Mouse (Mus musculus) stomach, embryonic 16.5 days (tissue): Measurements from ENCODE around the gene Krt75. TPM values are rescaled to one million over a fixed set of nuclear protein-coding genes. Genes with fewer than 3 reads are reported as not detected.

Source experiments
- ATAC-seq: fragments of 200-750 bp; cut with Nextera tagmentation; 2 replicates; pipeline ENCODE4 v1.8.0; 2017; ENCODE audit warnings: moderate number of reproducible peaks, moderate TSS enrichment; ENCODE audit not compliant: insufficient read depth, low FRiP score
- H3K27ac ChIP-seq: fragments of 300-500 bp; sonication (generic); 2 replicates; pipeline ENCODE4 v1.5.1; 2014; ENCODE audit warnings: low read length
- H3K27me3 ChIP-seq: fragments of 300-500 bp; sonication (generic); 2 replicates; pipeline ENCODE4 v1.6.1; 2014; ENCODE audit warnings: low read length, control low read depth, mixed read lengths; ENCODE audit not compliant: control insufficient read depth, insufficient read depth
- H3K36me3 ChIP-seq: fragments of 300-500 bp; sonication (generic); 2 replicates; pipeline ENCODE4 v1.6.1; 2014; ENCODE audit warnings: low read length; ENCODE audit not compliant: control insufficient read depth, insufficient read depth
- H3K4me1 ChIP-seq: fragments of 300-500 bp; sonication (generic); 2 replicates; pipeline ENCODE4 v1.6.1; 2014; ENCODE audit warnings: low read length, control low read depth, mixed read lengths; ENCODE audit not compliant: control insufficient read depth, insufficient read depth
- H3K4me2 ChIP-seq: fragments of 300-500 bp; sonication (generic); 2 replicates; pipeline ENCODE4 v1.6.1; 2014; ENCODE audit warnings: low read depth, low read length, mixed read lengths
- H3K4me3 ChIP-seq: fragments of 300-500 bp; sonication (generic); replicated peaks from 2 replicates; pipeline ENCODE4 v1.5.1; 2014; ENCODE audit warnings: mild to moderate bottlenecking, low read length
- H3K9ac ChIP-seq: fragments of 300-500 bp; sonication (generic); 2 replicates; pipeline ENCODE4 v1.6.1; 2014; ENCODE audit warnings: low read length
- H3K9me3 ChIP-seq: fragments of 300-500 bp; sonication (generic); replicated peaks from 2 replicates; pipeline ENCODE4 v1.6.1; 2016; ENCODE audit warnings: low read length, control low read depth; ENCODE audit not compliant: control insufficient read depth
- WGBS: fragments of 180-500 bp; shearing (Covaris S2); extraction: QIAGEN DNeasy Blood & Tissue Kit; methylation state at CpG from one replicate; pipeline ENCODE4 v1.1.7; 2014; 5-methylcytosine and 5-hydroxymethylcytosine counted together
- polyA plus RNA-seq: library from polyadenylated mRNA; unstranded; fragments of >200 nt; fragmentation: Nextera tagmentation; extraction: Ambion mirVana; gene quantifications from 2 replicates; pipeline ENCODE4 v1.2.1, GENCODE M21; 2015

Krt75 gene
- 0.26 and 0.40 TPM in 2 replicates for polyA plus RNA-seq

DNA sequence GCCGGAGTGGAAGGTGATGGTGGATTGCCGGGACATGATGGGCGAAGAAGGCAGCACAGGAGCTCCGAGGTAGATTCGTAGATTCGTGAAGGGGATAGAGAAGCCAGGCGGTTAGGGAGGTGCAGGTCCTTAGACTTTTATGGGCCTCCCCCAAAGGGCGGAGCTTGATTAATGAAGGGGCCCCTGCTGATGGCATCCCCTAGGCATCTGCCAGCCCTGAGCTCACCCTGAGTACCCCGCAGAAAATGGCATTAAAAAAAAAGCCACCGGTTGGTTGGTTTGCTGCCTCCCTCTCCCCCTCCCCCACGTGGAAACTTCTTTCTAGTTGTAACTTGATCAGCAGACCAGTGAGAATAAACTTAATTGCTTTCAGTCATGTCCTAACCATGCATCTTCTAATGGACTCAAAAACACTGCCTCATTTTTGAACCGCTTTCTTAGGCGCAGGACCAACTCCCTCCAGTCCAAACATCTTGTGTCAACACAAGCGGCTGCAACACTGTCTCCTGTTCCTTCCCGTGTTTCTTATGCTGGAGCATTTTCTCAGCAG lies at the start of gene Krt75:
Gene Krt75, minus strand, starts transcription at position 109 of the 550 bp plus-strand sequence.
- Histone ChIP-seq H3K4me2 (no peak within 1 kb of the TSS), H3K4me1 (no peaks in the 10 kb centered on the region), H3K27ac (no peak within 1 kb of the TSS), H3K9me3 (no peaks in the 10 kb centered on the region), H3K36me3 (no peaks in the 10 kb centered on the region), H3K27me3 (no peaks in the 10 kb centered on the region), H3K9ac (no peak within 1 kb of the TSS), H3K4me3 (no peak within 1 kb of the TSS)
- no peak for ATAC-seq
- 57% methylated on average over 15 of the region's 15 CpGs for WGBS

DNA sequence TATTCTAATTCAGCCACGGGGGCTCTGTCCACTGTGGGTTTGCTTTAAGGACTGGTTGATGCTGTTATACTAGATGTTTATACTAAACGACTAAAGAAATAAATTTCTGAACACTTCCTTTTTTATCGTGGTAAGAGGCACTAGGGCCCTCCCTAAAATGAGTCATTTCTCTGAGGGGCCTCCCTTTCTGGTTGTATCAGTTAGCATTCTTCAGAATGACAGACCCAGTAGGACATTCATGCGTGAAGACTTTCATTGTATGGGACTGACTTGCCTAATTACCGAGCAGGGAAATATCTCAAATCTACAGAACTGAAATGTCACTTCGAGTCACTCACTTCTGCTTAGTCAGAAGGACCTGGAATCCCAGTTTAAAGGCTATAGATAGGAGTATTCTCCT lies 25.4 kb upstream of the Krt75 start:
- Histone ChIP-seq H3K4me2 (no peak overlapping the region), H3K9ac (no peak overlapping the region), H3K4me3 (no peak overlapping the region), H3K27ac (no peak overlapping the region), H3K4me1 (no peaks in the 10 kb centered on the region), H3K9me3 (no peaks in the 10 kb centered on the region), H3K36me3 (no peaks in the 10 kb centered on the region), H3K27me3 (no peaks in the 10 kb centered on the region)
- WGBS = 38% methylated on average over 6 of the region's 6 CpGs
- ATAC-seq = no peak

DNA sequence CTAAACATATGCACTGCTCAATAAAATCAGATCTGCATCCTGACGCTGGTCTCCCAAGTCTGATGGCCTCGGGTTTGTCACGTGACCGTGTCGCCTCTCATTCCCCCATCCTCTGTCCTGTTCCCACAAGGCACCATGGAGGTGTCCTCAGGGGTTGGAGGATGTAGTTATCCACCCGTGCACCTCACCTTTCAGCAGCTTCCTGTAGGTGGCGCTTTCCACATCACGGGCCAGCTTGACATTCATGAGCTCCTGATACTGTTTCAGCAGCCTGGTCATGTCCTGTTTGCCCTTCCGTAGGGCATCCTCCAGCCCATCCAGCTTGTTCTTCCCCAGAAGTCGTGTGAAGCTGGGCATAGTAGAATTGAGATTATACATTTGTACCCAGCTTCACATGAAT lies 14.5 kb upstream of the Krt75 start:
- 77% methylated on average over 10 of the region's 10 CpGs for WGBS
- no peak for ATAC-seq
- 0 out of 2 replicates have a peak, but pooled peaks cover 3% of the 10 kb centered on the region for H3K4me1 ChIP-seq
- H3K36me3 ChIP-seq = no peaks in the 10 kb centered on the region
- no peak overlapping the region for H3K9ac ChIP-seq
- H3K9me3 ChIP-seq = no peaks in the 10 kb centered on the region
- no peaks in the 10 kb centered on the region for H3K27me3 ChIP-seq
- H3K4me2 ChIP-seq = no peak overlapping the region
- H3K4me3 ChIP-seq = no peak overlapping the region
- no peak overlapping the region for H3K27ac ChIP-seq

DNA sequence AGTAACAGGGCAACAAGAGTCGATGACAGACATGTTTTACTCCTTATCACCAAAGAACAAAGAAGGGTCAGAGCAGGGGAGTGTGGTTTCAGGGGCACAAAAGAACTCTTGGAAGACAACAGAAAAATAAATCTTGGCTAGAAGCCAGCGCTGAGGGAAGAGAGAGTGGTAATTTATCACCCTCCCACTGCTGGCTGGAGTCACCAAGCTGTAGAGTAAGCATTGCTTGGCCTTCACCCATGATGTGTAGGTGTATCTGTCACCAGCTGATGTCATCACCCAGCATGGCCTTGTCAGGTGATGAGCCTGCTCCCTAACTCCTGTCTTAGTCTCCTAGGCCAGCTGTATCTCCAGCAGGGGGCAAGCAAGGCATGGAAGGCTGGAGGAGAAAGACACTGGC lies 10.8 kb upstream of the Krt75 start:
- H3K36me3 ChIP-seq = no peaks in the 10 kb centered on the region
- no peak overlapping the region for H3K4me3 ChIP-seq
- ATAC-seq = no peak
- no peaks in the 10 kb centered on the region for H3K27me3 ChIP-seq
- 0 out of 2 replicates have a peak, but pooled peaks cover 3% of the 10 kb centered on the region for H3K4me1 ChIP-seq
- 17% methylated on average over 2 of the region's 2 CpGs for WGBS
- H3K9me3 ChIP-seq = no peaks in the 10 kb centered on the region
- H3K4me2 ChIP-seq = no peak overlapping the region
- H3K9ac ChIP-seq = no peak overlapping the region
- no peak overlapping the region for H3K27ac ChIP-seq

DNA sequence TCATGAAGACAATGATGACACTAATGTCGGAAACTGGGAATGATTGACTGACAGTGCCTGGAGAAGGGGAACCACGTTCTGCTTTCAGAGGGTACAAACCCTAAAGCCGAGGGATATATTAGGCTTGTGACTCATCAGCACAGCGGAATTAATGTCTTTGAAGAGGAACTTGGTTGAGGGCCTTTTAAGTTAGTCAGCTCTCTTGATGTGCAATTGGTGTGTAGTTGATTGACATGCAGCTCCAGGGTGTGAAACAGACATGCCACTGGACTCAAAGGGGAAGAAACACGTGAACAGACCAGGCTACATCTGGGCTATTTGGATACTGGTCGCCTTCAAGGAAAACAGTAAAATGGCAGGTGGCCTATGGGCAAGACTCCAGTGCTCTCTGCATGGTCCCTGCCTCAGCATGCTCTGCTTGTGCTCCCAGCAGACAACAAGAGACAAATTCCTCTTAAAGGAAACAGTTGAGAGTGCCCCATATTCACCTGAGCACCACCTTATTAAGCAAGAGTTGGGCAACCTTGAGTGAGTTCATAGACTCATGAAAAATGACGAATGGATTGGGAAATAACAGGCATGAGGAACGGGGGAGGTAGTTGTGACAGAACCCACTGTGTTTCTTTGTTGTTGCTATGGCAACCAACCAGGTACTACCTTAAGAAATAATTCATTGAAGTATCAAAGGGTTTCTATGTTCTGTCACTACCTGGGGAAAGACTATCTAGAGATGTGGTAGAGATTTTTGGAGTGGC lies 9.7 kb upstream of the Krt75 start:
- H3K27me3 ChIP-seq = no peaks in the 10 kb centered on the region
- 0 out of 2 replicates have a peak, but pooled peaks cover 3% of the 10 kb centered on the region for H3K4me1 ChIP-seq
- no peaks in the 10 kb centered on the region for H3K9me3 ChIP-seq
- ATAC-seq = no peak
- H3K9ac ChIP-seq = no peak overlapping the region
- H3K27ac ChIP-seq = no peak overlapping the region
- H3K4me3 ChIP-seq = no peak overlapping the region
- WGBS = 72% methylated on average over 8 of the region's 8 CpGs
- H3K36me3 ChIP-seq = no peaks in the 10 kb centered on the region
- no peak overlapping the region for H3K4me2 ChIP-seq

DNA sequence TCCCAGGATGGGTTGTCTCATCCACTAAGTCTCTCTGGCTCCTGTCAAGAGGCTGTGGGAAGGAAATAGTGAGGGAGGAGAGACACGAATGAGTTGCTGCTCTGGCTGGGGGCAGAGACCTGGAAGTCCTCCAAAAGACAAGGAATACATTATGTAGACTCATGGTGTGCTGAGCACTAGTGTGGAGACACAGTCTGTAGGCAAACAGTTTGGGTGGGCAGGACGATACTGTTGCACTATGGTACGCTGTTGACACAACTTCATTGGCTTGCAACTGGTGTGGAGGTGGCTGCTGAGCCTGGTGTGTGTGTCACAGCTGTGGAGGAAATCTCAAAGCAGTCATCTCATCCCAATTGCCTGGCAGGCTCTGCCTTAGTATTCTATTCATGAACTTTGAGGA lies 8.0 kb upstream of the Krt75 start:
- H3K9me3 ChIP-seq = no peaks in the 10 kb centered on the region
- ATAC-seq = no peak
- no peaks in the 10 kb centered on the region for H3K27me3 ChIP-seq

DNA sequence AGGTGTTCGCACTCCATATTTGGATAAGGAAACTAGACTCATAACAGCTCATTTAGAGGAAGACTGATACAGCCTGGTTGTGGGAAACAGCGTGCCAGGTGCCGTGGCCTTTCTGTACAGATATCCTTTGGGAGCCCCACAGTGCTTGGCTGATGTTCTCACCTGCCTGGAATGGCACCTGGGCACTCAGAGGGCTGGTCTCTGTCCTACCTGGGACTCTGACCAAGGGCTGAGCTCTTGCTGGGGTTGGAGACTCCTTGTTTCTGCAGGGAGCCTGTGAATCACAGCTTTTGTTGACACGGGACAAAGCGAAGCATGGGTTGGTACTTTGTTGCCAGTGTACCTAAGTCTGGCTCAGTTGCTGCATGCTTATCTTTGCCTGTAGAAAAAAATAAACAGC lies 1.8 kb upstream of the Krt75 start:
- no peaks in the 10 kb centered on the region for H3K4me1 ChIP-seq
- WGBS = 65% methylated on average over 5 of the region's 5 CpGs
- H3K27me3 ChIP-seq = no peaks in the 10 kb centered on the region
- H3K4me3 ChIP-seq = no peak overlapping the region
- H3K27ac ChIP-seq = no peak overlapping the region
- ATAC-seq = no peak
- no peak overlapping the region for H3K4me2 ChIP-seq
- H3K9ac ChIP-seq = no peak overlapping the region
- no peaks in the 10 kb centered on the region for H3K36me3 ChIP-seq
- no peaks in the 10 kb centered on the region for H3K9me3 ChIP-seq

More for the DNA sequence above, 8.0 kb upstream of the Krt75 start:
- WGBS = 75% methylated on average over 3 of the region's 3 CpGs
- H3K36me3 ChIP-seq = no peaks in the 10 kb centered on the region
- no peak overlapping the region for H3K9ac ChIP-seq
- no peak overlapping the region for H3K4me2 ChIP-seq
- H3K4me3 ChIP-seq = no peak overlapping the region
- no peak overlapping the region for H3K27ac ChIP-seq
- H3K4me1 ChIP-seq = 0 out of 2 replicates have a peak, but pooled peaks cover 3% of the 10 kb centered on the region

DNA sequence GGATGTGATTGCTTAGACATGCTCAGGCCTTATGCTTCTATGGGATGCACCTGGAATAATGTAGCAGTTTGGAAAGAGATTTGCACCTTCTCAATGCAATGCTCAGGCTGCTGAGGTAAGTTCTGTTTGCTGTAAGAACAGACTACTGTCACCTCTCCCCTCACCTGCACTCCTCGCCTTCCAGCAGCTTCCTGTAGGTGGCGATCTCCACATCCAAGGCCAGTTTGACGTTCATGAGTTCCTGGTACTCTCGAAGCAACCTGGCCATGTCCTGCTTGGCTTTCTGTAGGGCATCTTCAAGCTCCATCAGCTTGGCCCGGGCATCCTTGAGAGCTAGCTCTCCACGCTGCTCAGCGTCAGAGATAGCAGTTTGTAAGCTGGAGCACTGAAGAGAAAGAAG lies 5.9 kb downstream of the Krt75 start:
- WGBS = 37% methylated on average over 7 of the region's 7 CpGs
- H3K9me3 ChIP-seq = no peaks in the 10 kb centered on the region
- no peak overlapping the region for H3K4me2 ChIP-seq
- no peak overlapping the region for H3K9ac ChIP-seq
- no peaks in the 10 kb centered on the region for H3K4me1 ChIP-seq
- H3K27ac ChIP-seq = no peak overlapping the region
- H3K36me3 ChIP-seq = no peaks in the 10 kb centered on the region
- ATAC-seq = no peak
- no peaks in the 10 kb centered on the region for H3K27me3 ChIP-seq
- no peak overlapping the region for H3K4me3 ChIP-seq

DNA sequence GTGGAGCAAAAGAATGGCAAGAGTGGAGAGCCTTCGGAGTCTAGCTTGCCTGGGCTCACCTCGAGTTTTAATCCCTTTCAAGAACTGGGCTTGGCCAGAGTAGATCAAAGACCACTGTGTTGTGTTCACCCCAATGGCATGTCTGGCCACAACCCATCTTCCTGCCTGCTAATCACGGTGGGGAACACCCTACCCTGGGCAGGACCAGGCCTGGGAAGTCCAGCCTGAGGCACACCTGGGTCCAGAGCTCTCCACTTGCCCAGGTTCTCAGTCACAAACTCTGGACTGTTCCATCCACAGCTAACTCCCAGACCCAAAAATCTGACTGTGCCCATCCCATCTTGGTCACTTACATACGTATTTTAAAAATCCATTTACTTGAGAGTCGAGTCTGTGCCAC lies 10.9 kb downstream of the Krt75 start, which contains the start of gene Krt90:
Gene Krt90, minus strand, starts transcription at position 101 of the 400 bp plus-strand sequence.
- H3K27me3 ChIP-seq = 0 out of 2 replicates have a peak, but pooled peaks cover 3% of the 10 kb centered on the region
- no peak for ATAC-seq
- no peak within 1 kb of the TSS for H3K4me3 ChIP-seq
- no peak within 1 kb of the TSS for H3K9ac ChIP-seq
- WGBS = 64% methylated on average over 5 of the region's 5 CpGs
- H3K4me2 ChIP-seq = no peak within 1 kb of the TSS
- H3K4me1 ChIP-seq = no peaks in the 10 kb centered on the region
- H3K9me3 ChIP-seq = no peaks in the 10 kb centered on the region
- no peaks in the 10 kb centered on the region for H3K36me3 ChIP-seq
- H3K27ac ChIP-seq = no peak within 1 kb of the TSS
